Mouse (Mus musculus) neural tube, embryonic 14.5 days (tissue): ENCODE data around the gene Ggnbp2. TPM values are rescaled to one million over a fixed set of nuclear protein-coding genes. Genes with fewer than 3 reads are reported as not detected.

Experiments used
- ATAC-seq: fragments of 200-750 bp; cut with Nextera tagmentation; 2 replicates; pipeline ENCODE4 v1.8.0; 2017; ENCODE audit warnings: low read depth, mild to moderate bottlenecking, moderate TSS enrichment, moderate library complexity
- H3K27ac ChIP-seq: fragments of 300-500 bp; sonication (generic); 2 replicates; pipeline ENCODE4 v1.5.1; 2014; ENCODE audit warnings: low read depth, mild to moderate bottlenecking, control low read depth, low read length, moderate library complexity, mixed read lengths
- H3K27me3 ChIP-seq: fragments of 300-500 bp; sonication (generic); 2 replicates; pipeline ENCODE4 v1.6.1; 2014; ENCODE audit warnings: low read length; ENCODE audit not compliant: control insufficient read depth, insufficient read depth
- H3K36me3 ChIP-seq: fragments of 300-500 bp; sonication (generic); 2 replicates; pipeline ENCODE4 v1.6.1; 2014; ENCODE audit warnings: low read length, mixed read lengths; ENCODE audit not compliant: control insufficient read depth, insufficient read depth
- H3K4me1 ChIP-seq: fragments of 300-500 bp; sonication (generic); 2 replicates; pipeline ENCODE4 v1.6.1; 2014; ENCODE audit warnings: low read length; ENCODE audit not compliant: control insufficient read depth, insufficient read depth
- H3K4me2 ChIP-seq: fragments of 300-500 bp; sonication (generic); 2 replicates; pipeline ENCODE4 v1.6.1; 2014; ENCODE audit warnings: mild to moderate bottlenecking, low read depth, low read length, control low read depth
- H3K4me3 ChIP-seq: fragments of 300-500 bp; sonication (generic); 2 replicates; pipeline ENCODE4 v1.5.1; 2014; ENCODE audit warnings: low read depth, low read length, control low read depth, mixed read lengths
- H3K9ac ChIP-seq: fragments of 300-500 bp; sonication (generic); replicated peaks from 2 replicates; pipeline ENCODE4 v1.6.1; 2014; ENCODE audit warnings: low read depth, mild to moderate bottlenecking, control low read depth, low read length, mixed read lengths
- H3K9me3 ChIP-seq: fragments of 300-500 bp; sonication (generic); 2 replicates; pipeline ENCODE4 v1.6.1; 2016; ENCODE audit warnings: low read length; ENCODE audit not compliant: control insufficient read depth
- WGBS: fragments of 180-500 bp; shearing (Covaris S2); extraction: QIAGEN DNeasy Blood & Tissue Kit; methylation state at CpG from one replicate; pipeline ENCODE4 v1.1.7; 2014; 5-methylcytosine and 5-hydroxymethylcytosine counted together
- microRNA-seq: library from miRNA; unstranded; fragments of <30 nt; microRNA quantifications from one replicate; pipeline ENCODE4, GENCODE M21; 2016
- polyA plus RNA-seq: library from polyadenylated mRNA; unstranded; fragments of >200 nt; fragmentation: Nextera tagmentation; extraction: Ambion mirVana; gene quantifications from 2 replicates; pipeline ENCODE4 v1.2.1, GENCODE M21; 2014

The Ggnbp2 gene
- polyA plus RNA-seq, 1 experiment from 2014 or later, result 74.7 TPM

DNA sequence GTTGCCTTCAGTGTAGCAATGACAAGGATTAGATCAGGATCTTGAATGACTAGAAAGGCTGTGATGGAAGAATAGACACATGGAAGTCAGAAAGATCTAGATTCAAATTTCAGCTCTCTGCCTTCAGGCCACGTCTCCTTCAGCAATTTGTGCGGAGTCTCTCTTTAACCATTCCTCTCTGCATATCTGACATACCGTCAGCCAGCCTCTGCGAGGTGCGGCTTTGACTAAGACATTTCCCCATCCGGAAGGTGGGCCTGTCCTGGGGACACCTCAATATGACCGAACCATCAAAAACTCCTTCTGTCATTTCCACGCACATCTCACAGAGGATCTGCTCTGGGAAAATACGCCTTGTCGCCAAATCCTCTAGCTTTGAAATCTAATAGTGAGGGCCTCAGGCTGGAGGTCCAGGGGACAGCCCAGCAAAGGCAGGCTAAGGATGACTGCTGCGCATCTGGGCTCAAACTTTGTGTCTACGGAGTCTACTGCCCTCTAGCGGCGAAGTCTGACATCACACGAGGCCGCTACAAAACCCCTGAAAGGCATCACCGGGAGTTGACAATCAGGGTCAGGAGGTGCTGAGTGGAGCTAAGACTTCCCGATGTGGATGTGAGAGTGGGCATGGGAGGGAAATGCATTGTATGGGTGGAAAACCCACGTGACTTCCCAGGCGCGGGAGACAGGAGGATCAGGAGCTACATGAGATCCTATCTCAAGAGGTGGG, 72.8 kb downstream of the Ggnbp2 start:
- no peak overlapping the region for H3K27ac ChIP-seq
- 0 out of 2 replicates have a peak overlapping the region, but pooled peaks have one; percentile 14 for H3K4me2 ChIP-seq
- no peak overlapping the region for H3K4me3 ChIP-seq
- H3K36me3 ChIP-seq, result no peaks in the 10 kb centered on the region
- no peak overlapping the region for H3K9ac ChIP-seq
- peak; percentile 39; the same call in 1 of the 2 replicates for ATAC-seq
- WGBS, result 20% methylated on average over 21 of the region's 21 CpGs
- H3K4me1 ChIP-seq, result no peaks in the 10 kb centered on the region
- no peaks in the 10 kb centered on the region for H3K27me3 ChIP-seq
- H3K9me3 ChIP-seq, result no peaks in the 10 kb centered on the region

GRCm38 (mm10) chr11:84797026-84797425, 73.6 kb downstream of the Ggnbp2 start:
- ATAC-seq, result no peak
- H3K4me1 ChIP-seq, result no peaks in the 10 kb centered on the region
- peak overlapping the region; percentile 14; the same call in 1 of the 2 replicates for H3K4me2 ChIP-seq
- 25% methylated on average over 10 of the region's 10 CpGs for WGBS
- H3K9me3 ChIP-seq, result no peaks in the 10 kb centered on the region
- no peak overlapping the region for H3K27ac ChIP-seq
- no peaks in the 10 kb centered on the region for H3K36me3 ChIP-seq
- no peak overlapping the region for H3K9ac ChIP-seq
- H3K4me3 ChIP-seq, result no peak overlapping the region
- H3K27me3 ChIP-seq, result no peaks in the 10 kb centered on the region

DNA sequence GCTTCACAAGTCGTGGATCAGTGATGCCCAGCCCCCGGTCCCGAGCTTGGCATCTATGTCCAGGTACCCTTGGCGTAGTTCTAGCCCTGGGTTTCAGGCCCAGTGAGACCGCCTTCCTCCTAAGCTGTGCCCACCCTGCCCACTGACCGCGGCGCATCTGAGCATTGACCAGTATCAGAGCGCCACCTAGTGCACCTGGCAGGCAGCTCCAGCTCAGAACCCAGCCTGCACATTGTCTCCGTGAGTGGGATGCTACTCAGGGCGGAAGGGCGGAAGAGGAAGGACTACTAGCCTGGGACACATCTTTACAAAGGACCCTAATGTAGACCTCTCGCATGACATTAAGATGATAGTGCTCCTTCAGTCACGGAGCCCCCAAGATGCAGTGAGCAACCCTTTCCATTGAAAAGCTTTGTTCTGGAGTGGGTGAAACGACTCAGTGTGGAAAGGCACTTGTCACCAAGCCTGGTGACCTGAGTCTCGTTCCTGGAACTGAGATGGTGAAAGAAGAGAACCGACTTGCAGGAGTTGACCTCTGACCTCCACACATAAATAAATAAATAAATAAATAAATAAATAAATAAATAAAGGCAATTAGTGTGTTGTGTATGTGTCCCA, 76.0 kb downstream of the Ggnbp2 start:
- Histone ChIP-seq H3K9ac (peak overlapping the region; percentile 32; the same call in 1 of the 2 replicates), H3K4me2 (peak overlapping the region; percentile 41; the same call in 1 of the 2 replicates), H3K27ac (no peak overlapping the region), H3K4me1 (no peaks in the 10 kb centered on the region), H3K9me3 (no peaks in the 10 kb centered on the region), H3K36me3 (no peaks in the 10 kb centered on the region), H3K4me3 (no peak overlapping the region), H3K27me3 (no peaks in the 10 kb centered on the region)
- 11% methylated on average over 17 of the region's 17 CpGs for WGBS
- peak; percentile 89 for ATAC-seq

DNA sequence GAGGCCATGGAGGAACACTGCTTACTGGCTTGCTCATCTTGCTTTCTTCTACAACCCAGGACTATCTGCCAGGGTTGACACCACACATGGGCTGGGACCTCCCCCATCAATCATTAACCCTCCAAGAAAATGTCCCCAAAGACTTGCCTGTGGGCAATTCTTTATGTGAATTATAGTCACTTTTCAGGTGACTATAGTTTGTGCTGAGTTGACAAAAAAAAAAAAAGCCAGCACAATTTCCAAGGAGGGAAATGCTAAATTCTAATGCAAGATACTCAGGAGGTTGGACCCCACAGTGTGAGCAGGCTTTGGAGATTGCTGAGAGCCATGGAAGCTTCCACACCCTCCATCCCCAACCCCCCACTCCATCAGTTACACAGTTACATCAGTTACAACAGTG, 77.1 kb downstream of the Ggnbp2 start:
- no peaks in the 10 kb centered on the region for H3K9me3 ChIP-seq
- no peak for ATAC-seq
- H3K36me3 ChIP-seq, result no peaks in the 10 kb centered on the region
- H3K4me1 ChIP-seq, result 0 out of 2 replicates have a peak, but pooled peaks cover under 1% of the 10 kb centered on the region
- H3K4me2 ChIP-seq, result no peak overlapping the region
- no peak overlapping the region for H3K4me3 ChIP-seq
- H3K27ac ChIP-seq, result no peak overlapping the region
- no peaks in the 10 kb centered on the region for H3K27me3 ChIP-seq
- no peak overlapping the region for H3K9ac ChIP-seq

- no peaks in the 10 kb centered on the region for H3K27me3 ChIP-seq
- H3K4me1 ChIP-seq, result 0 out of 2 replicates have a peak, but pooled peaks cover 5% of the 10 kb centered on the region
- H3K4me3 ChIP-seq, result no peak overlapping the region
- H3K9ac ChIP-seq, result no peak overlapping the region
- H3K27ac ChIP-seq, result no peak overlapping the region
- no peak for ATAC-seq
- 63% methylated on average over 6 of the region's 6 CpGs for WGBS
- no peak overlapping the region for H3K4me2 ChIP-seq
- no peaks in the 10 kb centered on the region for H3K36me3 ChIP-seq
- H3K9me3 ChIP-seq, result no peaks in the 10 kb centered on the region
Observed at GRCm38 (mm10) chr11:84790383-84790782, 80.2 kb downstream of the Ggnbp2 start.

Small RNA genes within 50 kb of the gene (microRNA-seq; reads per million reads assigned to microRNA genes)
- gene Gm23564, result not detected

Other genes starting within 250 kb of the Ggnbp2 start
- gene Mrm1, start 51.3 kb downstream of the Ggnbp2 start, polyA plus RNA-seq, result 13.3 and 13.5 TPM in 2 replicates
- gene Dhrs11, start 41.8 kb downstream of the Ggnbp2 start, polyA plus RNA-seq, result 7.9 and 9.9 TPM in 2 replicates
- gene Myo19, start 9.3 kb upstream of the Ggnbp2 start, polyA plus RNA-seq, result 6.4 and 6.9 TPM in 2 replicates
- gene Pigw, start 9.5 kb upstream of the Ggnbp2 start, polyA plus RNA-seq, result 2.8 and 2.9 TPM in 2 replicates
- gene Znhit3, start 45.5 kb upstream of the Ggnbp2 start, polyA plus RNA-seq, result 70.9 and 86.2 TPM in 2 replicates
- 3.8 and 4.7 TPM in 2 replicates for gene Car4, start 87.0 kb upstream of the Ggnbp2 start, polyA plus RNA-seq